Mouse (Mus musculus): ENCODE results near the gene Trmt10b.
A peak's percentile ranks its signal among the peaks of the same experiment; 100 is the strongest.

GRCm38 (mm10) chr4:45279292-45279691 lies 17.6 kb upstream of the Trmt10b start:
- TF ChIP-seq CTCF (IDR thresholded peaks at IDR 0.05; ENCODE audit: low read depth) (peak; percentile 40), EP300 (IDR thresholded peaks at IDR 0.05; ENCODE audit: low read depth) (no peak)

Measured in liver, embryonic 14.5 days (tissue).